Mouse (Mus musculus) brain, embryonic 14.5 days (tissue): Measurements from ENCODE around the gene Cdon.

ENCODE experiments used
- CTCF ChIP-seq: fragments of 200-500 bp; IDR thresholded peaks from 2 replicates; pipeline ENCODE4 v1.5.1; 2012; ENCODE audit warnings: inconsistent platforms, mild to moderate bottlenecking, moderate library complexity, borderline replicate concordance; ENCODE audit not compliant: insufficient read depth, insufficient read length; ENCODE audit errors: extremely low read depth
- POLR2A ChIP-seq: fragments of 200-500 bp; IDR thresholded peaks from 2 replicates; pipeline ENCODE4 v1.6.1; 2012; ENCODE audit warnings: mild to moderate bottlenecking, inconsistent platforms, borderline replicate concordance; ENCODE audit not compliant: poor library complexity, insufficient read depth, insufficient read length, severe bottlenecking; ENCODE audit errors: extremely low read depth

GRCm38 (mm10) chr9:35486616-35487015 is 65.7 kb downstream of the Cdon start:
- TF ChIP-seq CTCF: no peak
- TF ChIP-seq POLR2A: no peak
